Mouse (Mus musculus): ENCODE measurements around the gene Tfeb.

GRCm38 (mm10) chr17:47687409-47688343 is 49.2 kb upstream of the Tfeb start:
- no peak for TF ChIP-seq CTCF (IDR thresholded peaks at IDR 0.05; ENCODE audit: low read depth, low read length)
- TF ChIP-seq POLR2A (IDR thresholded peaks at IDR 0.05; ENCODE audit: extremely low read depth, insufficient read depth, low read length): peak; percentile 80
